Comparison of ENCODE assay signal across 8 mouse cellular contexts in the genomic region with DNA sequence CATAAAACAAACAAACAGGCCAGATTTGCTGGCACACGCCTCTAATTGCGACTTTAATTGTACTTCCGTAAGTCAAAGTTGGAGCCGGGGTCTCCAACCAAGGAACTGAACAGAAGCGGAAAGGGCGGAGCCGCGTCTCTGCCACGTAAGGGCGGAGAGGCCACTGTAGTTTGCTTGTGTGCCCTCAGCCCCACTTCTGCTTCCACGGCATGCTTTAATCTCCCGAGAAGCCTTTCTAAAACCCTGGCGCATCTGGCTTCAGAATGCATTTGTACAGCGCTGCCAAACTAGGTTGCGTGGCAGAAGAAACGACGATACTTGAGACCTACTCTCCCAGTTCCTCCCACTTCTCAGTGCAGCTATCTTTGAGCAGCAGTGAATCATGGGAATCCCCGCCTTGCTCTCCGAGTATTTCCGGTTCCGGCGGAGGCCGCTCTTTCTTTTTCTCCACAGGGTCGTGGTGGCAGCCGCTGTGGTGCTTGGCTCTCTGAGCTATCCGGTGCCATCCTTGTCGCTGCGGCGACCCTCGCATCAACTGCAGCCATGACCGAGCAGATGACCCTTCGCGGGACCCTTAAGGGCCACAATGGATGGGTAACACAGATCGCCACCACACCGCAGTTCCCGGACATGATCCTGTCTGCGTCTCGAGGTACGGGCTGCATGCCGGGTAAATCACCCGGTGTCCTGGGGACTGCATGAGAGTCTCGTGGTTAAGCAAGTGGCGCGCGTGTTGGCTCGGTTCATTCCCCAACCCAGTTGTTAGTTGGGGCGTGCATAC. TPM values are rescaled to one million over a fixed set of nuclear protein-coding genes. Genes with fewer than 3 reads are reported as not detected.
DNase-seq lines count a peak whose midpoint lies in the region; ATAC-seq and TF ChIP-seq lines count a peak whose summit lies in the region.

A gene (plus strand): TSS at position 412 of the 781 bp plus-strand sequence.

- under 1% methylated on average over 47 of the region's 47 CpGs for WGBS in bone marrow, adult 2 months
- under 1% methylated on average over 41 of the region's 47 CpGs for WGBS in embryonic facial prominence, embryonic 14.5 days
- WGBS in heart, adult 2 months, result under 1% methylated on average over 47 of the region's 47 CpGs
- WGBS in limb, embryonic 12.5 days, result under 1% methylated on average over 47 of the region's 47 CpGs
- WGBS in midbrain, embryonic 14.5 days, result under 1% methylated on average over 47 of the region's 47 CpGs

- DNase-seq in 416B (ENCODE audit: low read depth), result peak; percentile 97
- peak; percentile 97 for DNase-seq in embryonic facial prominence, embryonic 14.5 days (ENCODE audit: low spot score)
- DNase-seq in heart, adult 2 months, result peak; percentile 91 to 92
- DNase-seq in kidney, adult 8-10 months, result peak; percentile 84 to 90
- DNase-seq in midbrain, embryonic 14.5 days, result peak; percentile 95
- peak; percentile 82 for DNase-seq in spleen, adult 12 weeks (ENCODE audit: low spot score)

- H3K9me3 ChIP-seq in embryonic facial prominence, embryonic 14.5 days (ENCODE audit: control insufficient read depth, low read length), result no peaks in the 10 kb centered on the region
- no peaks in the 10 kb centered on the region for H3K9me3 ChIP-seq in limb, embryonic 12.5 days
- H3K9me3 ChIP-seq in midbrain, embryonic 14.5 days (ENCODE audit: control insufficient read depth, low read length), result no peaks in the 10 kb centered on the region

- peaks cover 2% of the 10 kb centered on the region; the same call in 1 of the 2 replicates for H3K4me1 ChIP-seq in bone marrow, adult 2 months (ENCODE audit: control insufficient read depth, insufficient read depth, low read length)
- peaks cover 23% of the 10 kb centered on the region for H3K4me1 ChIP-seq in embryonic facial prominence, embryonic 14.5 days (ENCODE audit: control insufficient read depth, insufficient read depth, low read length)
- H3K4me1 ChIP-seq in heart, adult 2 months (ENCODE audit: control insufficient read depth, insufficient read depth, low read length), result peaks cover 9% of the 10 kb centered on the region
- H3K4me1 ChIP-seq in limb, embryonic 12.5 days (replicated peaks), result peaks cover 28% of the 10 kb centered on the region
- peaks cover 26% of the 10 kb centered on the region for H3K4me1 ChIP-seq in midbrain, embryonic 14.5 days (ENCODE audit: control insufficient read depth, insufficient read depth, low read length)

- TF ChIP-seq POLR2A in bone marrow, adult 2 months (IDR thresholded peaks at IDR 0.05; ENCODE audit: borderline replicate concordance, control insufficient read depth, low read depth, low read length), result peak; percentile 86
- peak; percentile 96 for TF ChIP-seq POLR2A in heart, adult 2 months (IDR thresholded peaks at IDR 0.05; ENCODE audit: insufficient read depth, low read depth, low read length)

- TF ChIP-seq CTCF in bone marrow, adult 2 months (IDR thresholded peaks at IDR 0.05; ENCODE audit: control insufficient read depth, insufficient read depth, low read length), result no peak
- no peak for TF ChIP-seq CTCF in heart, adult 2 months (IDR thresholded peaks at IDR 0.05)

- peak within 1 kb of the TSS; percentile 88 for H3K27ac ChIP-seq in bone marrow, adult 2 months (ENCODE audit: control insufficient read depth, insufficient read depth, low read depth, low read length, poor library complexity)
- peak within 1 kb of the TSS; percentile 96 for H3K27ac ChIP-seq in embryonic facial prominence, embryonic 14.5 days (replicated peaks; ENCODE audit: low read depth, low read length)
- H3K27ac ChIP-seq in heart, adult 2 months, result peak within 1 kb of the TSS; percentile 94
- peak within 1 kb of the TSS; percentile 90 for H3K27ac ChIP-seq in limb, embryonic 12.5 days
- peak within 1 kb of the TSS; percentile 93 for H3K27ac ChIP-seq in midbrain, embryonic 14.5 days (replicated peaks; ENCODE audit: low read depth, low read length)

- H3K4me2 ChIP-seq in embryonic facial prominence, embryonic 14.5 days (ENCODE audit: low read depth, low read length), result peak within 1 kb of the TSS; percentile 94
- peak within 1 kb of the TSS; percentile 91 for H3K4me2 ChIP-seq in limb, embryonic 12.5 days
- H3K4me2 ChIP-seq in midbrain, embryonic 14.5 days (ENCODE audit: low read length), result peak within 1 kb of the TSS; percentile 81

- ATAC-seq in embryonic facial prominence, embryonic 14.5 days (ENCODE audit: low read depth), result peak; percentile 94
- peak; percentile 77 for ATAC-seq in limb, embryonic 12.5 days (ENCODE audit: insufficient number of reproducible peaks, insufficient read depth, low FRiP score, low TSS enrichment, low read depth)
- ATAC-seq in midbrain, embryonic 14.5 days (ENCODE audit: low FRiP score, low TSS enrichment), result peak; percentile 91

- no peaks in the 10 kb centered on the region; the same call in 1 of the 2 replicates for H3K79me2 ChIP-seq in heart, adult 2 months (replicated peaks; ENCODE audit: control insufficient read depth, insufficient read depth, low read length)

- TF ChIP-seq EP300 in heart, adult 2 months (IDR thresholded peaks at IDR 0.05; ENCODE audit: insufficient read depth, low read depth, low read length), result peak; percentile 64

- intact Hi-C loops in heart, adult 2 months (cut with DNase I), result loop anchor here (1.0 to 5.0 kb wide), 2 partner anchors 15 to 402 kb away; a partner anchor contains a TSS

- peaks cover 41% of the 10 kb centered on the region for H3K36me3 ChIP-seq in embryonic facial prominence, embryonic 14.5 days (ENCODE audit: control insufficient read depth, insufficient read depth, low read length)
- peaks cover 11% of the 10 kb centered on the region for H3K36me3 ChIP-seq in heart, adult 2 months (ENCODE audit: control insufficient read depth, insufficient read depth, low read length)
- H3K36me3 ChIP-seq in limb, embryonic 12.5 days, result peaks cover 39% of the 10 kb centered on the region
- peaks cover 36% of the 10 kb centered on the region for H3K36me3 ChIP-seq in midbrain, embryonic 14.5 days (ENCODE audit: control insufficient read depth, insufficient read depth, low read length)

- no peaks in the 10 kb centered on the region for H3K27me3 ChIP-seq in embryonic facial prominence, embryonic 14.5 days (replicated peaks; ENCODE audit: control insufficient read depth, insufficient read depth, low read length)
- H3K27me3 ChIP-seq in heart, adult 2 months (ENCODE audit: control insufficient read depth, insufficient read depth, low read length), result no peaks in the 10 kb centered on the region
- no peaks in the 10 kb centered on the region for H3K27me3 ChIP-seq in limb, embryonic 12.5 days
- H3K27me3 ChIP-seq in midbrain, embryonic 14.5 days (ENCODE audit: control insufficient read depth, insufficient read depth, low read length), result no peaks in the 10 kb centered on the region

- H3K4me3 ChIP-seq in bone marrow, adult 2 months (replicated peaks; ENCODE audit: control insufficient read depth, low read depth, low read length), result peak within 1 kb of the TSS; percentile 86
- H3K4me3 ChIP-seq in embryonic facial prominence, embryonic 14.5 days (ENCODE audit: low read depth, low read length), result peak within 1 kb of the TSS; percentile 70
- H3K4me3 ChIP-seq in heart, adult 2 months, result peak within 1 kb of the TSS; percentile 57
- H3K4me3 ChIP-seq in limb, embryonic 12.5 days (replicated peaks), result peak within 1 kb of the TSS; percentile 61
- H3K4me3 ChIP-seq in midbrain, embryonic 14.5 days (replicated peaks; ENCODE audit: low read depth, low read length), result peak within 1 kb of the TSS; percentile 83

- H3K9ac ChIP-seq in embryonic facial prominence, embryonic 14.5 days (ENCODE audit: low read depth, low read length), result peak within 1 kb of the TSS; percentile 93
- peak within 1 kb of the TSS; percentile 75 for H3K9ac ChIP-seq in heart, adult 2 months (ENCODE audit: low read depth, low read length)
- peak within 1 kb of the TSS; percentile 83 for H3K9ac ChIP-seq in limb, embryonic 12.5 days (replicated peaks)
- peak within 1 kb of the TSS; percentile 88 for H3K9ac ChIP-seq in midbrain, embryonic 14.5 days (replicated peaks; ENCODE audit: low read length)

RNA-seq across cellular contexts. Expression of the gene that starts here (rescaled TPM):
- 1,856 and 2,313 TPM in 2 replicates for polyA plus RNA-seq in bone marrow, adult 2 months (2011; ENCODE audit: insufficient read depth, insufficient read length, low replicate concordance, missing spikeins)
- 912 and 926 TPM in 2 replicates for polyA plus RNA-seq in embryonic facial prominence, embryonic 14.5 days (2014; fragmentation: Nextera tagmentation; extraction: Ambion mirVana)
- 100 to 1,000 TPM; 337 to 437 TPM for total RNA-seq in heart, adult 2 months (2021)
- 867 and 1,301 TPM in 2 replicates for polyA plus RNA-seq in heart, adult 2 months (2012; rRNA removed)
- 646 and 685 TPM in 2 replicates for polyA plus RNA-seq in limb, embryonic 12.5 days (2016; fragmentation: Nextera tagmentation; extraction: Ambion mirVana)
- 505 and 506 TPM in 2 replicates for polyA plus RNA-seq in midbrain, embryonic 14.5 days (2014; fragmentation: Nextera tagmentation; extraction: Ambion mirVana)

Comparison
In these comparisons a context has a peak if more than half of its experiments do, and no peak if none do; other contexts are left out.
1. Peak in every context shown above with its lines: DNase-seq, ATAC-seq, H3K4me3 ChIP-seq and H3K27ac ChIP-seq.